Mouse (Mus musculus): ENCODE results near the gene Map3k4. TPM values are rescaled to one million over a fixed set of nuclear protein-coding genes. Genes with fewer than 3 reads are reported as not detected.

The Map3k4 gene
- polyA plus RNA-seq, 1 experiment: 12.3 TPM

GRCm38 (mm10) chr17:12276496-12277200, 41.9 kb downstream of the Map3k4 start:
- 79% methylated on average over 11 of the region's 11 CpGs for WGBS
- no peak for DNase-seq (ENCODE audit: low read depth, low spot score)

- DNase-seq (ENCODE audit: low read depth, low spot score): no peak
- 89% methylated on average over 9 of the region's 9 CpGs for WGBS
Observed at GRCm38 (mm10) chr17:12275756-12276155, 42.8 kb downstream of the Map3k4 start.

GRCm38 (mm10) chr17:12273032-12273431, 45.6 kb downstream of the Map3k4 start:
- WGBS: 27% methylated on average over 5 of the region's 5 CpGs
- DNase-seq (ENCODE audit: low read depth, low spot score): peak; percentile 57

DNA sequence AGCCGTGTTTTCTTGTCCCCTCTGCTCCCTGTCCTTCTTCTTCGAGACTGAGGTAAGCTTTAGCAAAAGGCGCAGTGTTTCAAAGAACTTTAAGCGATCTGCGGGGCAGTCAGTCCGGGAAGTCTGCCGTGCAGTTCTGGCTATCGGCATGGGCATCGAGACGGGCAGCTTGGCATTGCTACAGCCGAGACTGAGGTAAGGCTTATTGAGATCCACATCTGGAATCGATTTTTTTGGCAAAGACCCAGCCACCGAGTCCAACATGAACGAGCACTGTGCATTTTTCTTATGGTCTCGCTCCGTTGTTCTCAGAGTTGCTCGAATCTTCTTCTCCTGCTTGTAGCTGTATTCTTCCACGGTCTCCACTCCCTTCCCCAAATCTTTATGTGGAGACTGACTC, 46.8 kb downstream of the Map3k4 start:
- 96% methylated on average over 18 of the region's 18 CpGs for WGBS
- DNase-seq (ENCODE audit: low read depth, low spot score): no peak

- 82% methylated on average over 10 of the region's 10 CpGs for WGBS
- DNase-seq (ENCODE audit: low read depth, low spot score): no peak
Observed at GRCm38 (mm10) chr17:12268538-12268937, 50.1 kb downstream of the Map3k4 start.

- 88% methylated on average over 4 of the region's 4 CpGs for WGBS
- no peak for DNase-seq (ENCODE audit: low read depth, low spot score)
Observed at GRCm38 (mm10) chr17:12268091-12268490, 50.5 kb downstream of the Map3k4 start.

GRCm38 (mm10) chr17:12265969-12266925, 52.3 kb downstream of the Map3k4 start:
- whole genome bisulfite sequencing: 58% methylated on average over 21 of the region's 21 CpGs
- no peak for DNase-seq (ENCODE audit: low read depth, low spot score)

- WGBS: 98% methylated on average over 3 of the region's 3 CpGs
Observed at GRCm38 (mm10) chr17:12264293-12264692, 54.3 kb downstream of the Map3k4 start.

DNA sequence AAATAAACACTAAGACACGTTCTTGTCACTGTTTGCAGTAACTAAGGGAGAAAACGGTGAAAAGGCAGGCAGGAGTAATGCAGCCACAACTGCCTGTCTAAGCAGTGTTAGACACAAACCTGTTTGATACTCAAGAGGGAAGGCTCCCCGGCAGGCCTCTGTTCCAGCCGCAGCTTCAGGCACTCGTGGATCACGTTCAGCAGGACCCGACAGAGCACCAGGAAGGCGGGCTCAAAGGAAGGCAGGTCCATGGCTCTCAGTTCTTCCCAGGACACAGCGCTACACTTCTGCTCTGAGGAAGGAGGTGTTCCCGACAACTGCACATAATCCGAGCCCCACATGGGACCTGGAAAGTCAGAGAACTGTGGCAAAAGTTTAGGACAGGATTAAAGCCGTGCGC, 54.8 kb downstream of the Map3k4 start:
- no peak for DNase-seq (ENCODE audit: low read depth, low spot score)
- WGBS: 76% methylated on average over 13 of the region's 13 CpGs

More at GRCm38 (mm10) chr17:12264293-12264692, 54.3 kb downstream of the Map3k4 start:
- no peak for DNase-seq (ENCODE audit: low read depth, low spot score)

- DNase-seq (ENCODE audit: low read depth, low spot score): no peak
- 94% methylated on average over 8 of the region's 8 CpGs for WGBS
Observed at GRCm38 (mm10) chr17:12262851-12263250, 55.7 kb downstream of the Map3k4 start.

DNA sequence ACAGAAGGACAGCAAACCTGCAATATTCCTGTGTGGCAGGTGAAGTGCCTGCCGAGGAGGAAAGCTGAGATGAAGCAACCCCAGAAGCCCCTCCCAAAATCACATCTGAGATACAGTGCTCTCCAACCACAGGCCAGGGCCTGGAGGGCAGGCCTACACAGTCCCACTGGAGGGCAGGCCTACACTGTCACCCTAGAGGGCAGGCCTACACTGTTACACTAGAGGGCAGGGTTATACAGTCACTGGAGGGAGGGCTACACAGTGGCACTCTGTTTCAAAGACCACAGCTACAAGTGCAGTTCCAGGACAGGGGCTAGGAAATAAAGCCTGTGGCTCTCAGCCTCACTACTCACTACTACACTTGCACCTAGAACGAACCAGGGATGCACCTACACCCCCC, 56.7 kb downstream of the Map3k4 start:
- 68% methylated on average over 2 of the region's 2 CpGs for WGBS
- DNase-seq (ENCODE audit: low read depth, low spot score): no peak

GRCm38 (mm10) chr17:12261376-12261775, 57.2 kb downstream of the Map3k4 start:
- DNase-seq (ENCODE audit: low read depth, low spot score): no peak
- 95% methylated on average over 7 of the region's 7 CpGs for WGBS

DNA sequence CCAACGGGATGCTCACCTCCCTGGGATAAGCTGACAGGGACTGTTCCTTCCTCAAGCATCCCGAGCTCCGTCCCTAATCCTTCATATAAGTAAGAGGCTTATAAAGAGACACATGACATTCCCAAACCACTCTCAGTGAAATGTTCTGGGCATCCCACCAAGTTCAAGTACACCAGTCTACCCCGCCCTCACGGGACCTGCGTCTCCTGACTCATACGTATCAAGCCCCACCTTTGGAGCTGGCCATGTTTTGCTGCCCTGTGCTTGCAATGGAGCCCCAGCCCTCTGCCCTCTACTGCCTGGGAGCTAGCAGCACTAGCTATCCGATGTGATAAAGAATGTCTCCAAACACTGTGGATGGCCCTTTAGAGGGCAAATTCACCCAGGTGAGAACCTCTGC, 58.6 kb downstream of the Map3k4 start:
- 78% methylated on average over 8 of the region's 8 CpGs for WGBS
- DNase-seq (ENCODE audit: low read depth, low spot score): no peak

DNA sequence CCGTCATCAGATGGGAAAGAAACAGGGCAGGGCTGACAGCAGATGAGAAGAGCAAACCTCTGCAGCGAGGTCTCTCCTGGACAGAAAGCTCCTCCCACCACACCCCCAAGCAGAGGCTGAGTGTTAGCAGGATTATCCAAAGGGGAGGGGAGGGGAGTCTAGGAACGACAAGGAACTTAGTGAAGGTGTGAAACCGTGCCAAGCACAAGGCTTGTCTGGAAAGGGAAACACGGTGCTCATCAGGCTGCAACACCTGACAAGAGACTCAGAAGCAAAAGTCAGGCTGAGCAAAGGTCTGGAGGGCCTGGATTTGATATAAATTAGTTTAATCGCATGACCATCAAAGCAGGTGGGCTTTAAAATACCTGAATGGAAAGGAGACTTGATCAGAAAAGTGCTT, 60.1 kb downstream of the Map3k4 start:
- DNase-seq (ENCODE audit: low read depth, low spot score): no peak
- 63% methylated on average over 6 of the region's 6 CpGs for WGBS

GRCm38 (mm10) chr17:12256142-12256541, 62.5 kb downstream of the Map3k4 start:
- DNase-seq (ENCODE audit: low read depth, low spot score): no peak
- WGBS: 97% methylated on average over 11 of the region's 11 CpGs

DNA sequence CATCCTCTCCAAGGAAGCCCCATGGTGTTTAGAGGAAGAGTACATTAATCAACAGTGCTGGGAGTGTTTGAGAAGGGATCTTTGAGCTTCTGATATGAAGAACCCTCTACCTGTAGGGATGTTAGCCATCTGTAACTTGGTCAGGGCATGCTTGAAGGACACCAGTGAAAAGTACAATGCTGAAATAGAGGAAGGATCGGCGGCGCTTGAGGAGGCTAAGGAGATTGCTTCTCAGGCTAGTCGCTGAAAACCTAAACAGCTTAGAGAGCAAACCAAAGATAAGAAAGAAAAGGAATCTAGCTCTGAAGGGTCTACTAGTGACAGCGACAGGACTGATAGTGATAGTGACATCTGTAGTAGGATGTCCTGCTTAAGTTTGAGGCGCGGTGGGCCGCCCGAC, 68.0 kb downstream of the Map3k4 start:
- 98% methylated on average over 9 of the region's 9 CpGs for WGBS
- no peak for DNase-seq (ENCODE audit: low read depth, low spot score)

GRCm38 (mm10) chr17:12249783-12250504, 68.7 kb downstream of the Map3k4 start:
- 88% methylated on average over 19 of the region's 19 CpGs for WGBS
- no peak for DNase-seq (ENCODE audit: low read depth, low spot score)

GRCm38 (mm10) chr17:12240701-12241100, 77.9 kb downstream of the Map3k4 start:
- DNase-seq (ENCODE audit: low read depth, low spot score): no peak
- 91% methylated on average over 3 of the region's 3 CpGs for WGBS

- no peak for DNase-seq (ENCODE audit: low read depth, low spot score)
- 96% methylated on average over 6 of the region's 6 CpGs for WGBS
Observed at GRCm38 (mm10) chr17:12232724-12233123, 85.9 kb downstream of the Map3k4 start.

GRCm38 (mm10) chr17:12231087-12231486, 87.5 kb downstream of the Map3k4 start:
- 37% methylated on average over 7 of the region's 7 CpGs for whole genome bisulfite sequencing
- peak; percentile 22 for DNase-seq (ENCODE audit: low read depth, low spot score)
